Mouse (Mus musculus): ENCODE measurements around the gene 5730596B20Rik.
A peak's percentile ranks its signal among the peaks of the same experiment; 100 is the strongest.

Gene 5730596B20Rik

DNA sequence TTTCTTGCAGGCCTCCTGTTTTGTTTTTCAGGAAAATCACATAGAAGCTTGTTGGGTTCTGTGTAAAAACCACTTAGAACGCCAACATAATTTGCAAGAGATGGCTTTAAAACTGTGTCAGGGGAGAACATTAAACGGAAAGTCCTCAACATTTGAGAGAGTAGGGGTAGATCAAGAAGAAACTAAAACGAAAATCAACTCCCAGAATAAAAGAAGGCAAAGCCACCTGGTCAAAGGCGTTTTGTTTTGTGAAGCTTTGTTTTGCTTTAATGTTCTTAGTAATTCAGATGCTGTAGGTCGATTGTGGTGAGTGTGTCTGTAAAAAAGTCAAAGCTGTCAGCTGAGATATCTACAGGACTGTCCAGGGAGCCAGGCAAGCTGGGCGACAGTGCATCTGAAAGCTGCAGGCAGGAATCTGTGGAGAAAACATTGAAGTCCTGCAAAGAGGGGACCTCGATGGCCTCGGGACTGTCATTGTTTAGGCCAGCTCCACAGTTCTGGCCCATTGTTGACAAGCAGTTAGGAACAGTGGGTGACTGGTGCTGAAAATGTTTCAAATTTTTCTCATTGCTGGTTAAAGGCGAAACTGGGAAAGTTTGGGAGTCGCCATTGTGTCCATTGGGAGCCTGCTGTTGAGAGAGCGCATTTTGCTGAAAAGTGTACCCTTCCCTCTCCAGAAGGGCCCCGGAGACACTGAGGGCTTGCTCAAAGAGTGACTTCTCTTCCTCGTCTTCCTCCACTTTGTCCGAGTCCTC lies 14.5 kb upstream of the 5730596B20Rik start:
- peak; percentile 44 for DNase-seq

DNA sequence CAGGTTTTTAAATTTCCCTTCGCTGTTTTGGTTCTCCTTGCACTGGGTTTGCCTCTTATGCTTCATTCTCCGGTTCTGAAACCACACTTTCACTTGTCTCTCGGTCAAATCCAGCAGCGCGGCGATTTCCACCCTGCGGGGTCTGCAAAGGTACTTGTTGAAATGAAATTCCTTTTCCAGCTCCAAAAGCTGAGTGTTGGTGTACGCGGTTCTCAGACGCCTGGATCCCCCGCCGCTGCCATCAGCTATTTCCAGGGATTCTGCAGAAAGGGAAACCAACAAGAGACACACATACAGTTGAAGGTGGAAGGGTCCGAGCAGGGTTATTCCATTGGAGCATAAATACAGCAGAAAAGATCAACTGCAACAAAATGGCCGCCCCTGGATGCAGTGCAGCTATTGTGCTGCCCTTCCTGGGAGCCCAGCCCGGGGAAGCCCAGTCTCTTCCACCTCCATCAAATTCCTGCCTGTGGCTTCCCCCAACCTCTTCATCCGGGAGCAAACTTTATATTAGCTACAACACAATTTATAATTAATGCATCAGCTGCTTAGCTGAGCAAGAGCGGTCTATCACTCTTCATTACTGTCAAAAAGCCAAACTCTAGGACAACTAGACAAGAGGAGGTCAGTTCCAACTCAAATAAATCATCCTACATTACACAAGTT lies 13.8 kb upstream of the 5730596B20Rik start:
- peak; percentile 79 for DNase-seq

- peak; percentile 83 for DNase-seq
Measured at GRCm38 (mm10) chr6:52164051-52164625, 13.2 kb upstream of the 5730596B20Rik start.

DNA sequence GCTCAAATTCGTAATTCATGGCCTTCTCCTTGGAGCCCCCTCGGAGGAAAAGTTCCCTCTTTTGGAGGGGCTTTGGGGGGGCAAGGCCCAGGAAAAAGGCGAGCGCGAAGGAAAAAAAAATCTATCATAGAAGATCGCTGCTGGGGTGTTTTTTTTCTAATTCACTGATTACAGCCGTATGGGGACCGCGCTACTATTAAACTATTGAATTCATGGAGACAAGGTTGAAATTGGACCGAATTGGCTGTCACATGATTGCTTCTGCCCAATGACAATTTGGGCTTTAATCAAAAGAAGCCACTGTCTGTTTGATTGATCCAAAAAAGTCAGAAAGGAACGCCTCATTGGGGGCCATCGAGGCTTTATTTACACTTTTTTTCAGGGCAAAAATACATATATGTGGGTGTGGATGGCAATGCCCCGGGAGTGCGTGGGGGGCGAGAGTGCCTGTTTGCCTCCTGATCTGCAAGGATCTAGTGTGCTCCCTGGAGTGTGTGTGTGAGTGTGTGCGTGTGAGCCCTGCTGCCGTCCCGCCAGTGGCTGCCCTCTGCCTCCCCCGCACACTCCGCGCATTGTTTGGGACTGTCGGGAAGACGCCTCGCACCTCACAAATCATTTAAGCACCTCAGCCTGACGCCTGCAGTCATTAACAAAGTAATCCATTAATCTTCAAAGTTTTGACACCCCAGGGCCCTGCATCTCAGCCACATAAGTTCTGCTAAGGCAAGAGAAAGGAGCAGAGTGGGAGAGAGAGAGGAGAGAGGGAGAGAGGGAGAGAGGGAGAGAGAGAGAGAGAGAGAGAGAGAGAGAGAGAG lies 12.5 kb upstream of the 5730596B20Rik start, which contains the start of gene Hoxa2:
TSS of gene Hoxa2 (minus strand) at position 206 of the 815 bp plus-strand sequence.
- DNase-seq = peak; percentile 82

DNA sequence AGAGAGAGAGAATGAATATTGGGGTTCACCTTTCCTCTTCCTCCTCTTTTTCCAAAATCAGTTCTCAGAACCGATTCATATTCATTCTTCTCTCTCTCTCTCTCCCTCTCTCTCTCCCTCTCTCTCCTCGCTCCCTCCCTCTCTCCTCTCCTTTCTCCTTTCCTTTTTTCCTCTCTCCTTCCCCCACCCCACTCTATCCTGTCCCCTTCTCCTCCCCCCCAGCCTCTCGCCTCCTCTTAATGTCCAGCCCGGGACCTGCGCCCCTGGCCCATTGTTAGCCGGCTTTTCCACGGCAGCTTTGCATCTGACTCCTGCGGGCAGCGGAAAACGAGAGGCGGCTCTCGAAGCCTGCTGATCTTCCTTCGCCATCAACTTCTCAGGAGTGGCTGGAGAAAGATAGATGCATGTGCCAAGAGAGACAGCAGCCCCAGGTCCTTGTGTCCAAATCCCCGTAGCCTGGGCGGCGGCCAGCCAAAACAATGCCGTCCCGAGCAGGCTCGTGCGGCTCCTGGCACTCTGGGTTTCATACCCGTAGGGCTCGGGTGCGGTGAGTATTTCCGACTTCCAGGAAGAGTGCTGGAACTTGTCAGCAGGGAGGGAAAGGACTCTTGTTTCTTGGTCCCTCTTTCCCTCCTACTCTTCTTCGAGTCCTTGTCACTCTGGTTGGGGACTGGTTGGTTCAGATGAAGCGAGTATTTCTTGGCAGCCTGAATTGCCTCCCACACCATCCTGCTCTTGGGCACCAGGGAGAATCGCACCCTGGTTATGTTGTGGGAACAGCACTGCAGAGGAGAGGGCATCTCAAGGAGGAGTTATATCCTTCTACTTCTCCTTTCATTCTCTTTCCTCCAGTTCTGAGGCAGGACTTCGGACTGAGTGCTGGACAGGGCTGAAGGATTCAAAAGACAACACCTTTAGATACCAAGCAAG lies 11.6 kb upstream of the 5730596B20Rik start:
- peak; percentile 62 for DNase-seq

GRCm38 (mm10) chr6:52166431-52167077 lies 10.7 kb upstream of the 5730596B20Rik start:
- DNase-seq = peak; percentile 66

DNA sequence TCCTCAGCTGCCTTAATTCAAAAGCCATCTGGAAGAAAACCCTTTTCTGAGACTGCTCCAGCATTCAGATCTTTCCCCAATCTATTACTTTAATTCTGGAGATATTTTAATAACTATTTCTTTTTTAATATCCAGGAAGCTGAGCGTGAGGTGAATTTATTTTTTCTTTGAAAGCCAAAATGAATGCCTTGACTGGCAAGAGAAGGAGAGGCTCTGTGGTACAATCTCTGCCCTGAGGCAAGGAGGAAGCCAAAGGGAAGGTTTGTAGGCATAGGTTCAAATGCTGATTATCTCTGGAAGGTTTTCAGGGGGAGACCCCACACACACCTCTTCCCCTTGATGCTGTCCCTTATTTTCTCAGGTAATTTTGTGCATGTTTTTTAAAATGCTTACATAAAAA lies 10.1 kb upstream of the 5730596B20Rik start:
- no peak for DNase-seq

DNA sequence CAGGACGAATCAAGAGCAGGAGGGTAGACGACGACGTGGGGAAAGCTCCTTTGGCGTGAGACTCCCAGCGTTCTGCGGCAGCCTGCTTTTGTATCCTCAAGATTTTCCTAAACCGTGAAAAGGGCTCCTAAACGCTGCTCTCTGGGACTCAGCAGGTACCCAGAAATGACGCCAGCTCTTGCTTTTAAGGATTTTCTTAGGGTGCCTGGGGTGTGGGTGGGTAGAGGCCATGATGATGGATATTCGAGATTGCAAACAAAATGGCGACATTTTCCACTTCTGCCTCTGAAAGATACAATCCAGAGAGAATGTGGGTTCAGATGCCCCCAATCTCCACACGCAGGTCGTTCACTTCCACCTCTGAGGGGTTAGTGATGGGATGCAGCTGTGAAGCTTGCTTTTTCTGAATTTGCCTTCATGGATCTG lies 9.5 kb upstream of the 5730596B20Rik start:
- DNase-seq = peak; percentile 66

- DNase-seq = peak; percentile 71
Measured at GRCm38 (mm10) chr6:52168191-52169055, 8.9 kb upstream of the 5730596B20Rik start.

- no peak for DNase-seq
Measured at GRCm38 (mm10) chr6:52169499-52170165, 7.7 kb upstream of the 5730596B20Rik start.

DNA sequence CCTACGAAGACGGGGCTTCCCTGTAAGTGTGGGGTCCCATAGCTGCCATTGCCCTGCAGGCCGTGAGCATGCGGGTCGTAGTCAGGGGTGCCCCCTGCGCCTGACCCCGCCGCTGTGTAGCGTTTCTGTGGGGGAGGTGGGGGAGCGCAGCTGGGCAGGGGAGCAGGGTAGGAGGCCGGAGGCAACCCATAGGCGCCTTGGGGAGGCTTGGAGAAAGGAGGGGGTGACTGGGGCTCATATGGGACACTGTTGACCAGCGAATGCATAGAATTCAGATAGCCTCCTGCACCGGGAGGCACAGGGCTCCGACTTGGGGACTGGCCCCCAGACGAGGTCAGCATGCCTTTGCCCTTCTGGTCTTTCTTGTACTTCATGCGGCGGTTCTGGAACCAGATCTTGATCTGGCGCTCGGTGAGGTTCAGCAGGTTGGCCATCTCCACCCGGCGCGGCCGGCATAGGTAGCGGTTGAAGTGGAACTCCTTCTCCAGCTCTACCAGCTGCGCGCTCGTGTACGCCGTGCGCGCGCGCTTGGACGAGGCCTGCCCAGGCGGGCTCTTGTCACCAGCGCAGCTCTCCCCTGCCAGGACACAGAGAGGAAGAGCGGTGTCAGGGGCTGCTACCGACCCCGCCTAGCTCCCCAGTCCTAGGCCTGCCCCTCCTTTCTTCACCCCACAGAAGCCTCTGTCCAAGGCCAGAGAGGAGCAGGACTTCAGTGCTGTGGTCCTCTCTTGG lies 7.0 kb upstream of the 5730596B20Rik start:
- peak; percentile 76 for DNase-seq

- DNase-seq = no peak
Measured at GRCm38 (mm10) chr6:52170898-52171223, 6.4 kb upstream of the 5730596B20Rik start.

DNA sequence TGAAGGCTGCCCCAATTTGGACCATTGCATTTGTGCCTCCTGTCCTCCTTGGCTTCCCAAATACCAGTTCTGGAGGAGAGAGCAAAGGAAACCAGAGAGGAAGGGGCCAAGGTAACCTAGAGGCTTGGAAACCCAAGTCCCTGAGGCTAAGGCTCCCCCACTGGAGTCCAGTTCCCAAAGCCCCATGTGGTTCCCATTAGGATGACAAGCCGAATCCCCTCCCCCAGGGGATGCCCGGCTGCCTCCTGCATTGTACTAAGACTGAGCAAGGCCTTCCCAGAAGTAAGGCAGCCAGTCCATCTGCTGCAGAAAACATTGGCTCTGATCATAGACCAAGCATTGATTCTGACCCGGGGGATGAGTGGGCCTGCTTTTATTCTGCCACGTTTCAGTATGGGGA lies 6.0 kb upstream of the 5730596B20Rik start:
- DNase-seq = peak; percentile 88

DNA sequence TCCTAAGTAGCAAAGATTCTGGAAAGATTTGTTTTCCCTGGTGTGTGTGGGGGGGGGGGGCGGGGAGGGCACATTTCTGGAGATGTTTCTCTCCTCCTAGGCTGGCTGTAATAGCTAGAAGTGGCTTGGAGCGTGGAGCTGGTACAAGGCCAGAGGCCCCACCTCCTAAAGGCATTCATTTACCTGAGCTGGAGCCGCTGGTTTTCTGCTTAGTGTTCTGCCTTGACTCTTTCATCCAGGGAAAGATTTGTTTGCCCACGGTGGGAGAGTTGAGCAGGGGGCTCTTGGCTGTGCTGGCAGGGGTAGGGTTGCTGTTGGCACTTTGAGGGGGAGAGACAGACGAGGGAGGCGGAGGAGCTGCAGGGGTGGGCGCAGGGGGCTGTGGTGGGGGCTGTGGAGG lies 5.4 kb upstream of the 5730596B20Rik start:
- DNase-seq = no peak

DNA sequence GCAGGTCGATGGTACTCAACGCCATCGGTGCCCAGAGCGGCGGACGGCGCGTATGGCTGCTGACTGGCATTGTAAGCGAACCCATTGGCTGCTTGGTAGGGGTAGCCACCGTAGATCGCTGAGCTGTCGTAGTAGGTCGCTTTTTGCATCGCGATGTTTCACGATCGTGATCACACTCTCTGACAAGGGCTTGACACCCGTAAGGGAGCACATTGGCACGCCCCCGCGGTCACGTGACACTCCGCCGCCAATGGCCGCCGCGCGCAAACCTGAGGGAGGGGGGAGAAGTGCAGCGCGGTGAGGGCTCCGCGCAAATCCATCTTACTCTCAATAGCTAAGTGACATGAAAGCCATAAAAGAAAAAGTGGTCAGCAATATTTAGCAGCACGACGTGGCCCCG lies 4.8 kb upstream of the 5730596B20Rik start:
- DNase-seq = peak; percentile 95

GRCm38 (mm10) chr6:52173648-52174047 lies 3.6 kb upstream of the 5730596B20Rik start:
- peak; percentile 69 for DNase-seq

- DNase-seq = peak; percentile 90
Measured at GRCm38 (mm10) chr6:52174968-52175751, 2.1 kb upstream of the 5730596B20Rik start.

DNA sequence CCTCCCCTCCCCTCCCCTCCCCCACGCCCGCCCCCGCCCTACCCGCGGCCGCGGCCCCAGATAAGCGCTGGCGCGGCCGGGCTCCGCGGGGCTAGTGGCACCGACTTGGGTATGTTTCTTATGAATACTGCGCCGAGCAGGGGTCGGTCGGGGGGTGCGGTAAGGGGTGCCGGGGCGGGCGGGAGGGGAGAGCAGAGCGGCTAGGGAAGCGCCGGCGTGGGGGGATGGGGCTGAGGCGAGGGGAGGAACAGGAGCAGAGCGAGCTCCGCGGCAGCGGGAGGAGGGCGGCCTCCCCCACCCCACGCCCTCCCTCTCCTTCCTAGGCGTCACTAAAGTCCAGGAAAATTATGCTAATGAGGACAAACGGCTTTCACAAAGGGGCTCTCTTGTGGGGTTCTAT lies 1.4 kb upstream of the 5730596B20Rik start:
- peak; percentile 80 for DNase-seq

All from embryo, embryonic 11 days (tissue).